Mouse (Mus musculus) stomach, embryonic 15.5 days (tissue): ENCODE data around the gene Gm44511. TPM values are rescaled to one million over a fixed set of nuclear protein-coding genes. Genes with fewer than 3 reads are reported as not detected.
A peak's percentile ranks its signal among the peaks of the same experiment; 100 is the strongest.
"Not testable (repeated sequence)": the region's sequence is repeated elsewhere in the genome, so short reads cannot be mapped to it uniquely, and the experiment has no call there.

Experiments used
- ATAC-seq: fragments of 200-750 bp; cut with Nextera tagmentation; 2 replicates; pipeline ENCODE4 v1.8.0; 2017; ENCODE audit warnings: low read depth, moderate number of reproducible peaks, moderate TSS enrichment; ENCODE audit not compliant: insufficient read depth, low FRiP score
- H3K27ac ChIP-seq: fragments of 300-500 bp; sonication (generic); 2 replicates; pipeline ENCODE4 v1.5.1; 2015; ENCODE audit warnings: mild to moderate bottlenecking, inconsistent platforms
- H3K27me3 ChIP-seq: fragments of 300-500 bp; sonication (generic); replicated peaks from 2 replicates; pipeline ENCODE4 v1.6.1; 2015; ENCODE audit warnings: inconsistent platforms
- H3K36me3 ChIP-seq: fragments of 300-500 bp; sonication (generic); 2 replicates; pipeline ENCODE4 v1.6.1; 2015; ENCODE audit warnings: inconsistent platforms
- H3K4me1 ChIP-seq: fragments of 300-500 bp; sonication (generic); 2 replicates; pipeline ENCODE4 v1.6.1; 2015; ENCODE audit warnings: inconsistent platforms
- H3K4me2 ChIP-seq: fragments of 300-500 bp; sonication (generic); 2 replicates; pipeline ENCODE4 v1.6.1; 2015; ENCODE audit warnings: mild to moderate bottlenecking, inconsistent platforms
- H3K4me3 ChIP-seq: fragments of 300-500 bp; sonication (generic); replicated peaks from 2 replicates; pipeline ENCODE4 v1.5.1; 2015; ENCODE audit warnings: inconsistent platforms
- H3K9ac ChIP-seq: fragments of 300-500 bp; sonication (generic); 2 replicates; pipeline ENCODE4 v1.6.1; 2015; ENCODE audit warnings: inconsistent platforms
- H3K9me3 ChIP-seq: fragments of 300-500 bp; sonication (generic); 2 replicates; pipeline ENCODE4 v1.6.1; 2016; ENCODE audit warnings: inconsistent platforms
- WGBS: fragments of 180-500 bp; shearing (Covaris S2); methylation state at CpG from one replicate; pipeline ENCODE4 v1.1.7; 2015; 5-methylcytosine and 5-hydroxymethylcytosine counted together
- polyA plus RNA-seq: library from polyadenylated mRNA; unstranded; fragments of >200 nt; fragmentation: Nextera tagmentation; extraction: Ambion mirVana; gene quantifications from 2 replicates; pipeline ENCODE4 v1.2.1, GENCODE M21; 2015

Gene Gm44511
- polyA plus RNA-seq, 1 experiment from 2014 or later = not detected

DNA sequence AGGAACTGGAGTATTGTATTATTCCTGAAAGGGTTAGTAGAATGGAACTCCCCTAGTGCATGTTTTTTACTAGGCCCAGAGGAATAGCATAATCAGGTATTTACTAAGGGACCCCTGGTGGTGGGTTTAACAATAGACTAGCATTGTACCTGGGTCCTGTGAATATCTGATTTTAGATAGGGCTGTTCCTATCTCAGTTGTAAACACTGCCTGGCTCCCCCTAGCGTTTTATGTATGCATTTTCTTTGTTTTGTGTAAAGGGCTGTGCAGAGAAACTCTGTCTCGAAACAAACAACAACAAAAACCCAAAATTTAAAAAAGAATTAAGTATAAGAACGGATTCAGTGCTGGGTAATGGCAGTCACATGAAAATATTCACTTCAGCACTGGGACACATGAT, 19.1 kb downstream of the Gm44511 start:
- no peaks in the 10 kb centered on the region for H3K36me3 ChIP-seq
- no peak overlapping the region for H3K27ac ChIP-seq
- H3K4me2 ChIP-seq = no peak overlapping the region
- 0 out of 2 replicates have a peak, but pooled peaks cover 2% of the 10 kb centered on the region for H3K4me1 ChIP-seq
- 66% methylated on average over 3 of the region's 3 CpGs for WGBS
- no peaks in the 10 kb centered on the region for H3K9me3 ChIP-seq
- ATAC-seq = no peak
- H3K4me3 ChIP-seq = no peak overlapping the region
- H3K9ac ChIP-seq = no peak overlapping the region
- H3K27me3 ChIP-seq = no peaks in the 10 kb centered on the region

DNA sequence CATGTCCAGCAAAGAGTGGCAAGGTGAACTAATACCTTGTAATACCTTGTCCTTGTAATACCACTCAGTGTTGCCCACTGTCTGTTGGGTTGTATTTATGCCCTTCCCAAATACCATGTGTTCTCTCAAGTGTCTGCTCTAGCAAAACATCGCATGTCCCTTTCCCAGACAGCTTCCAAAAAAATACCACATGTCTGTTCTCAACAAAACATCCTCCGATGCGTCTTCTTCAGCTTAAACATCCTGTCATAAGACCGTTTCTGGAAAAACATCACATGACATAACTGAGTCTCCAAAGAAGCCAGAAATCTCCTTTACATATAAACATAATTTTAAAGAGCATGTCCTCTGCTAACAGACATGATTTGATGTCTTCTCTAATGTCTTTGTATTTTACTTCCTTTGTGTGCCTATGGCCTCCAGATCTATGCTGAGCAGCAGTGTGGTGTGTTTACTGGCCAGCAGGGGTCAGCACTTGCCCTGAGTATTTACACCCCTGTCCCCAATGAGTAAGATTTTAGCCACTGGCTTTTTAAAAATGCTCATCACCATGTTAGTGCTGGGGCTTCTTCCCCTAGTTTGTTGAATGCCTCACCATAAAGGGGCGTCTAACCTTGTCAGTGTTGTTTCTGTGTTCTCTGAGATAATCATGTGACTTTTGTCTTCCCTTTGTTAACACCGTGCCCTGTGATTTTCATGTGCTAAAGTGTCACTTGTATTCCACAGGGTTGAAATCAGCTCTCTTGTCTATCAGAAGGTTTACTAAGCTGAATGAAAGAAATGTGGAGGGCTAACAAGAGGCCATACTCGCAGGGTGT, 21.1 kb downstream of the Gm44511 start:
- 58% methylated on average over 7 of the region's 7 CpGs for WGBS
- H3K9ac ChIP-seq, ATAC-seq: not testable (repeated sequence)

GRCm38 (mm10) chr6:128802999-128803857, 22.9 kb downstream of the Gm44511 start:
- ATAC-seq = peak; percentile 94
- peaks cover 4% of the 10 kb centered on the region for H3K4me1 ChIP-seq
- H3K4me2 ChIP-seq = peak overlapping the region; percentile 69
- WGBS = 8% methylated on average over 26 of the region's 26 CpGs
- H3K27me3 ChIP-seq = no peaks in the 10 kb centered on the region
- peak overlapping the region; percentile 73 for H3K27ac ChIP-seq
- no peaks in the 10 kb centered on the region for H3K9me3 ChIP-seq
- no peak overlapping the region; the same call in 1 of the 2 replicates for H3K9ac ChIP-seq
- peak overlapping the region; percentile 48 for H3K4me3 ChIP-seq
- H3K36me3 ChIP-seq = no peaks in the 10 kb centered on the region

More for the DNA sequence above, 21.1 kb downstream of the Gm44511 start:
- H3K4me2 ChIP-seq, H3K4me1 ChIP-seq, H3K27ac ChIP-seq, H3K4me3 ChIP-seq, H3K27me3 ChIP-seq, H3K9me3 ChIP-seq, H3K36me3 ChIP-seq: not testable (repeated sequence)

GRCm38 (mm10) chr6:128802557-128802956, 23.6 kb downstream of the Gm44511 start:
- WGBS = 11% methylated on average over 10 of the region's 10 CpGs
- H3K27ac ChIP-seq = peak overlapping the region; percentile 73
- no peaks in the 10 kb centered on the region for H3K9me3 ChIP-seq
- H3K27me3 ChIP-seq = no peaks in the 10 kb centered on the region
- ATAC-seq = peak; percentile 20
- H3K36me3 ChIP-seq = no peaks in the 10 kb centered on the region
- H3K4me3 ChIP-seq = peak overlapping the region; percentile 48
- peak overlapping the region; percentile 69 for H3K4me2 ChIP-seq
- peak overlapping the region; percentile 39 for H3K9ac ChIP-seq
- H3K4me1 ChIP-seq = peaks cover 9% of the 10 kb centered on the region

GRCm38 (mm10) chr6:128800696-128801095, 25.4 kb downstream of the Gm44511 start:
- not testable (repeated sequence) for H3K4me3 ChIP-seq, H3K27me3 ChIP-seq, H3K9me3 ChIP-seq, ATAC-seq, H3K4me2 ChIP-seq, H3K4me1 ChIP-seq, H3K27ac ChIP-seq, H3K36me3 ChIP-seq, H3K9ac ChIP-seq
- 72% methylated on average over 5 of the region's 5 CpGs for WGBS

- ATAC-seq = no peak
- Histone ChIP-seq H3K9ac (peak overlapping the region; percentile 6; the same call in 1 of the 2 replicates), H3K27ac (no peak overlapping the region)
Measured at GRCm38 (mm10) chr6:128799896-128800270, 26.2 kb downstream of the Gm44511 start.

GRCm38 (mm10) chr6:128799144-128799895, 26.8 kb downstream of the Gm44511 start:
- Histone ChIP-seq H3K9ac (peak overlapping the region; percentile 41; the same call in 1 of the 2 replicates), H3K4me3 (peak overlapping the region; percentile 67), H3K4me2 (peak overlapping the region; percentile 63), H3K27ac (peak overlapping the region; percentile 91)
- H3K36me3 ChIP-seq, H3K27me3 ChIP-seq, H3K4me1 ChIP-seq, H3K9me3 ChIP-seq: not testable (repeated sequence)
- under 1% methylated on average over 49 of the region's 49 CpGs for WGBS
- ATAC-seq = peak; percentile 62

More at GRCm38 (mm10) chr6:128799896-128800270, 26.2 kb downstream of the Gm44511 start:
- peak overlapping the region; percentile 67 for H3K4me3 ChIP-seq
- H3K4me2 ChIP-seq = peak overlapping the region; percentile 54
- H3K27me3 ChIP-seq = no peaks in the 10 kb centered on the region
- peaks cover 9% of the 10 kb centered on the region for H3K4me1 ChIP-seq
- no peaks in the 10 kb centered on the region for H3K36me3 ChIP-seq
- no peaks in the 10 kb centered on the region for H3K9me3 ChIP-seq
- 18% methylated on average over 7 of the region's 7 CpGs for whole genome bisulfite sequencing

GRCm38 (mm10) chr6:128798772-128799143, 27.4 kb downstream of the Gm44511 start:
- not testable (repeated sequence) for H3K4me1 ChIP-seq, H3K9me3 ChIP-seq, H3K36me3 ChIP-seq, H3K27me3 ChIP-seq
- Histone ChIP-seq H3K27ac (peak overlapping the region; percentile 91), H3K4me2 (peak overlapping the region; percentile 63), H3K4me3 (peak overlapping the region; percentile 67), H3K9ac (peak overlapping the region; percentile 41; the same call in 1 of the 2 replicates)
- under 1% methylated on average over 20 of the region's 20 CpGs for WGBS
- peak; percentile 36; the same call in 1 of the 2 replicates for ATAC-seq

DNA sequence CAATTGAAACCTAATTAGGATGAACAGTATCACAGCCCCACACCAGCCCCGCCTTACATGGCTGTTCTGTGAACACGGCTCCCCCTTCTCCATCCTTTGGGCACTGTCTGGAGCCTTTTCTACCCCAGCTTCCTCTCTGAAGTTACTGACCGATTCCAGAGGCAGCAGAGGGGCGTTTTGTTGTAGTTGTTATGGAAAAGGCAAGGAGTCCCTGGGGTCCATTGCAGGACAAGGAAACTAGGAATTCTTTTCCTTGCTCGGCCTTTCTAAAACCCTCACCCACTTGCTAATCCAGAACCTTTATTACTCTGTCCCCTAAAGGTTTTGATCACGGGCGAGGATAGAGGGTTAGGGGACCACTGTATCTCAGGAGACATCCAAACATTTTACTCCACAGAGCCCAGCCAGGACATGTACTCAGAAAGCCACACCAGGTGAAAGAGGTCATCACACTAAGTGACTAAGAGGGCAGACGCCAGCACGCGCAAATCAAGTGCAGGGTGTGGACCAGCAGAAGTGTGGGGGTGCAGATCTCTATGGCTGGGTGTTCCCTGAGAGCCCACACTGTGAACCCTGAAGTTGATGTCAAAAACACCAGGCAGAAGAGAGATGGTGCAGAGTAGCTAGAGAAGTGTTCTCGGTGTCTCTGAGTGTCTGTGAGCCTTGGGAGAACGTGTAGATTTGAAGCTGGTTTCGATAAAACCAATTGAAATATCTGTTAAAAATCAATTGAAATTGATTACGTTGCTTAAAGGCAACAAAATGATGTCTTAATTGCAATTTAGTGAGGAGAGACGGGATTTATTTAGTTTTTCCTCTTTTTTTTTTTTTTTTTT, 28.0 kb downstream of the Gm44511 start:
- no peaks in the 10 kb centered on the region for H3K36me3 ChIP-seq
- peak overlapping the region; percentile 67 for H3K4me3 ChIP-seq
- no peaks in the 10 kb centered on the region for H3K27me3 ChIP-seq
- 0 out of 2 replicates have a peak overlapping the region, but pooled peaks have one; percentile 12 for H3K9ac ChIP-seq
- peaks cover 9% of the 10 kb centered on the region for H3K4me1 ChIP-seq
- H3K9me3 ChIP-seq = no peaks in the 10 kb centered on the region
- 13% methylated on average over 15 of the region's 15 CpGs for WGBS
- no peak for ATAC-seq
- peak overlapping the region; percentile 63 for H3K4me2 ChIP-seq
- peak overlapping the region; percentile 48; the same call in 1 of the 2 replicates for H3K27ac ChIP-seq

- no peak for ATAC-seq
- H3K27me3 ChIP-seq = no peaks in the 10 kb centered on the region
- H3K4me1 ChIP-seq = peaks cover 7% of the 10 kb centered on the region
- H3K9me3 ChIP-seq = no peaks in the 10 kb centered on the region
- H3K27ac ChIP-seq = no peak overlapping the region
- peak overlapping the region; percentile 67; the same call in 1 of the 2 replicates for H3K4me3 ChIP-seq
- 74% methylated on average over 12 of the region's 12 CpGs for WGBS
- H3K4me2 ChIP-seq = peak overlapping the region; percentile 63
- no peak overlapping the region for H3K9ac ChIP-seq
- H3K36me3 ChIP-seq = no peaks in the 10 kb centered on the region
Measured at GRCm38 (mm10) chr6:128797185-128797905, 28.8 kb downstream of the Gm44511 start.
